Mouse (Mus musculus) ES-Bruce4 (cell line): ENCODE measurements around the gene Dpy30.
"Not testable (repeated sequence)": the region's sequence is repeated elsewhere in the genome, so short reads cannot be mapped to it uniquely, and the experiment has no call there.

Experiments used
- CTCF ChIP-seq: IDR thresholded peaks from one replicate; pipeline ENCODE4 v1.8.1; 2011; ENCODE audit warnings: low read depth, low read length
- POLR2A ChIP-seq: IDR thresholded peaks from one replicate; pipeline ENCODE4 v1.8.1; 2011; ENCODE audit warnings: low read length; ENCODE audit not compliant: insufficient read depth

GRCm38 (mm10) chr17:74328146-74328545, 4.4 kb upstream of the Dpy30 start:
- TF ChIP-seq CTCF, result peak; percentile 50
- not testable (repeated sequence) for TF ChIP-seq POLR2A
